Mouse (Mus musculus): Measurements from ENCODE around the gene Mical2.

Gene Mical2

DNA sequence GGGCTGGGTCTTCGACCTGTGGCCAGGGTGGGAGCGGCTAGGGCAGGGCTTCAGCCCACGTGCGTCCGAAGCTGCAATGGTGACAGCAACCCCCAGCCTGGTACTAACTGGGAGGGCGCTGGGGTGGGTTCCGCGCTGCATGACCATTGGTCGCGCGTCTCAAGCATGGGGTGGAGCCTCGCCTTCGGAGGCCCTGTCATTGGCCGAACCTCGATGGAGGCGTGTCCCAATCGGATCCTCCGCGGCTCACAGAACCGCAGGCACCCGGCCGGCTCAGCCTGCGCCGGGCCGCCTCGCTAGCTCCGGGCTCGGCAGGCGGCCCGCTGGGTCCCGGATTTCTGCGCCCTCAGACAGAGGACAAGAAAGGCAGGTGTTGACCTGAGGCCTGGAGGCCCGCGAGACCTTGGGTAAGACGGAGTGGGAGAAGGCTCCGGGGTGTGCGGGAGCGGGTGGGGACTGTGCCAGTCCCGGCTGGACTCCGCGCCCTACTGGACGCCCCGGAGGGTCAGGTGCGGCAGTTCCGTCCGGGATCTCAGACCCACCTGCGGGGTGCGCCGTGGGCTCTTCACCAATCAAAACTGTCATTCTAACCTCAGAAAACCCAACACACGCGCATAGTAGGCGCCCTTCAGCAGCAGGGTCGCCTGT, at the start of gene Mical2:
TSS of gene Mical2 (plus strand) at position 242 of the 648 bp plus-strand sequence.
- peak; percentile 65 for DNase-seq (ENCODE audit: low read depth, low spot score)

DNA sequence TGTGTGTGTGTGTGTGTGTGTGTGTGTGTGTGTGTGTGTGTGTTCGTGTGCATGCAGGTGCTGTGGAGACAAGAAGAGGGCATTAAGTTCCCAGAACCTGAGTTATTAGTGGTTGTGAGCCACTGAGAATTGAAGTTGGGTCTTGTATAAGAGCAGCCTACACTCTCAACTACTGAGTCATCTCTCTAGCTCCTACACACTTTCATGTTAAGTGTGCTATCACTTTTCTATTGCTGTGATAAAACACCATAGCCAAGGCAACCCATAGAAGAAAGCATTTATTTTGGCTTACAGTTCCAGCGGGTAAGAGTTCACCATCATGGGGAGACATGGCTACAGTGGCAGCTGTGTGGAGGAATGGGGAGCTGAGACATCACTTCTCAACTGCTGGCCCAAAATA, 49.0 kb upstream of the Mical2 start:
- no peak for DNase-seq (ENCODE audit: low read depth, low spot score)

DNA sequence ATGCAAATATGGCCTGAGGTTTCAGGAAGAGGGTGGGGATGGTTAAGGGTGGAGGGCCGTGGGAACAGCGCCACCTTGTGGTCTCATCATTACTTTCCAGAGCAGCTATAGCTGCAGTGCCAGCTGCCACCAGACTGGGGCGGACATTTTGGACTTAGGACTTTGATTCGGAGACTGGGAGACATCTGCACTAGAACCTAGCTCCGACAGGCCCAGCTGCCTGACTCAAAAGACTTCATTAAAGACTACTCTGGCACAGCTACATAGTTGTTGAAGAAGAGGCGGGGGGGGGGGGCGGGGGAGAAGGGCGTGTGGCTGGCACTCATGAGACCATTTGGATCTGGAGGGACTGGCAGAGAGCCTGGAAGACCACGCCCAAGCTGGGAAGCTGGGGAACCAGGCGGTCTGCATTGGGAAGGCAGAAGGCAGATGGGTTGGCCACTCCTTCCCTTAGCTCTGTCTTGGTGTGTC, 45.4 kb upstream of the Mical2 start:
- DNase-seq (ENCODE audit: low read depth, low spot score) = peak; percentile 68

DNA sequence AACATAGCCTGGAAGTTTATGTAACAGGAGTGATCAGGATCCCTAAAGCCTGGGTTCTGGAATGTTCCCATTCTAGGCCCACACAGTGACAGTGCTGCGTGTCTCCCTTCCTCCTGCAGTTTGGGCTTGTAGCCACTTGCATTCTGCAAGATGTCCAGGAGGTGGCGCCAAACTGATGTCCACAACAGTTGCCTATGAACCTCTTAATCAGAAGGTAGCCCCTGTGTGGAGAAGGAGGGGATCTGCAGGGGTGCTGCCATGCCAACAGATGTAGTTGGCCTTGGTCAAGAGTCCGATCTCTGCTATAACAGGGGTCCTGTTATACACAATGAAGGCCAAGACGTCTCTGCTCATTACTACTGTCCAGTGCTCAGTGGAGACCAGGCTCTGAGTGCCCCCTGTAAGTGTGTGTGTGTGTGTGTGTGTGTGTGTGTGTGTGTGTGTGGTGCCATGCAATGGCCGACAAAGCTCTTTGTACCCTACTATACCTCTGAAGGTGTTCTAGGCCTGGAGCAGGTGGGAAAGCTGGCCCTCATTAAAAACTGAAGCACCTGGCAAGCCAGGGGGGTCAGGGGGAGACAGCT, 42.3 kb upstream of the Mical2 start:
- peak; percentile 66 for DNase-seq (ENCODE audit: low read depth, low spot score)

DNA sequence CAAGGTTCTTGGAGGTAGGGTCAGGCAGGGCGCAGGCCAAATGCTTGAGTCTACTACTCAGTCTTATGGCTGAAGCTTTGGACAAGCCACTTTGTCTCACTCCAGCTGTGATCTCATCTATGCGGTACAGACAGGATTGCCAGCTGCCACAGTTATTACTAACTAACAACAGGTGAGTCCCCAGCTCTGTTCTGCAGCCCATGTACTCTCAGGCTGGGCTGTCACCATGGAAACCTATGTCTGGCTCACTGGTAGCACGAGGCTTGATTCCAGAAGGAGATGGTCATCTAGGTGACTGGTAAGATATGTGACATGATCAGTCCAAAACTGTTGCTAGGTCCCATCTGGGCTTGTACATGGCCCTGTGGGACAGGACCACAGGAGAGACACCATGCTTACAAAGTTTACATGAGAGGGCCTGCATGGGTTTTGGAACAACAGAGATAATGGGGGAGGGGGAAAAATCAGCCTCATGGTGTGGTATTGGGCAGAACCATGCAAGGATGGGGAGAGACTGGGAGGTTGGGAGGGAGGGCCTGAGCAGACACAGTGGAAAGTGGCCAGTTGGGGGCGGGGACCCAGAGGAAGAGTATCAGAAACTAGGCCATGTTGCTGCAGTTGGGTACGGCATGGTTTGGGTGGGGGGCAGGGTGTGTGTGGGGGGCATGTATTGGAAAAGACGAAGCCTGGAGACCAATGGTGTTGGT, 41.0 kb upstream of the Mical2 start:
- DNase-seq (ENCODE audit: low read depth, low spot score) = no peak

DNA sequence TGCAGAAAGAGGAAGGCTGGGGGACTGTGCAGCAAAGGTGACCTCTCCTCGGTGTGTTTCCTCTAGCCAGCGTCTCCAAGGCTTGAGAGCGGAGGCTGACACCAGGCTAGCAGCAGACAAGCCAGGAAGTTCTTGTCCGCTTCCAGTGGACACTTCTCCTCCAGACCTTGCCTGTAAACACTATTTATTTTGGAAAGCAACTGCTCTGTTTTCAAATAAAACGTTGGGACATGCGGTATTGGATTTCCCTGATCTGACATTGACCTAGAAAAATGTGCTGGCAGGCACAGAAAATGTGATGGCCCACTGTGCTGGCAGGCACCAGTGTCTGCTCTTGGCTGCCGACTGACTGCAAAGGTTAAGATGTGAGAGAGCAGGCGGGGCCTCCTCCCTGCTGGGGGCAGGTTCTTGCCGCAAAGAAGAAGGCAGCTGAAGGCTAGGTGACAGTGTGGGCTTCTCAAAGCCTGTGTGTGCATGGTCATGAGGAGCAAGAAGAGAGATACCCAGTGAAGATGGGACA, 40.4 kb upstream of the Mical2 start:
- no peak for DNase-seq (ENCODE audit: low read depth, low spot score)

DNA sequence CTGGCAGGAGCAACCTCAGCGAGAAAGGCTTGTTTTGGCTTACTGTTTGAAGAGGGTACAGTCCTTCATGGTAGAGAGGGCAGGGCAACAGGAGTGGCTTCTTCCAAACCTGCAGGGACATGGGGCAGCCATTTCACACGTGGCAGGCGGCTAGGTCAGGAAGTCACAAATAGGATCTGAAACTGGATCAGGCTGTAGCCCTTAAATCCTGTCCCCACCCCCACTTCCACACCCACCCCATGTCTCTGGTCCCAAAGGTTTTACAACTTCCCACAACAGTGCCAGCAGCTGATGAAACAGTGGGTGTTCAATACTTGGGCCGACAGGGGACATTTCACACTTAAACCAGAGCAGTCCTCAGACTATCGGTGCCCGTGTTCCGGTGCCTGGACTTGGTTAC, 38.8 kb upstream of the Mical2 start:
- no peak for DNase-seq (ENCODE audit: low read depth, low spot score)

DNA sequence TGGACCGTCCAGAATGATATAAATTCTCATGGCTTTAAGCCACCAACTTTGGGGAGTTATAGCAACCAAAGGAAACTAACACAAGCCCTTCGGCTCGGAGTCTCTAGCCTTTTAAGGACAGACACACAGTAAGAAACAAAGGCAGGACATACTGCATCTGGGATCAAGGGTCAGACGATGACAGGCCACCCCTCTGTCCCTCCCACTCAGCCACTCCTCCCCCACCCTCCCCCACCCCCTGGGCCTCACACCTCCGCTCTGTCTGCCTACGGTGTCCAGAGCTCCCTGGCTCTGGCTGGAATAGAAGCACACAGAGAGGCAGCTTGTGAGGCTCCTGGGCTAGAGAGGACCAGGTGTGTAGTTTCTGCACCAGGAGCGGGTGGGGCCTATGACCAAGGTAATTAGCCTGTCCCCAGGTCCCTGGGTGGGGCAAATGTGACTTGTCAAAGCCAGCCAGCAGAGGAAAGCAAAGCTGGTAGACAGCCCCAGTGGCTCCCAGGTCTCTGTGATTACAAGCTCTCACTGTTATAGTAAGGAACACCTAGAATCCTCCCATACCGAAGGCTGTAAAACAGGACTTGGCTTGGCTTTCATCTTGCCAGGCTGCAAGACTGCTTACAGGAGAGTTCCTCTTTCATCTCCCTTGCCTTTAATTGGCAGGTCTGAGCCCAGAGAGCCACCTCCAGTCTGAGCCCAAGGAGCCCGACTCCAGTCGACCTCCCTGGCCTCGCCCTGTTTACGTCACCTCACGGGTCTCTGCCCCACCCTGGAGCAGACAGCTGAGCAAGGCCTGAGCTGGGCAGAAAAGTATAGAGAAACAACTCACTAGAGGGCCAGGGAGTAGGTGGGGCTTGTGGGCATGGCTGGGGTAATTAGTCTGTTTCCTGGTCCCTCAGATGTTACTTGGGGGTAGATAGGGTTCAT, 37.9 kb upstream of the Mical2 start:
- no peak for DNase-seq (ENCODE audit: low read depth, low spot score)

DNA sequence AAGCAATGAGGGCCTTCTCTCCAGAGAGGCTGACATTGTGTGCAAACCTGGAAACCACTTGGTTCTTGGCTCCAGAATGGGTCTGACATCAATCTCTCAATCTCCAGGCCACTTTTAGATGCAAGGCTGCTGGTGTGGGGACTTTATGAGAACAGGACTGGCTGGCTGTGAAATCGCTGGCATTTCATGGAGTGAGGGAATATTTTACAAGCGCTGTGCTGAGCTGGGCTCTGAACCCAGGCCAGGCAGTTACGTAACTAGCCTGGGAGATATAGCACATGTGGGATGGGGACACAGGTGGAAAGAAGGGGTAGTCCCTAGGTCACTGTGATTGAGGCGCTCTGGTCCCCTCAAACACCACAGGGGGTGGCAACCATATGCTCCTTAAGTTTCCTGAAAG, 33.4 kb upstream of the Mical2 start:
- no peak for DNase-seq (ENCODE audit: low read depth, low spot score)

DNA sequence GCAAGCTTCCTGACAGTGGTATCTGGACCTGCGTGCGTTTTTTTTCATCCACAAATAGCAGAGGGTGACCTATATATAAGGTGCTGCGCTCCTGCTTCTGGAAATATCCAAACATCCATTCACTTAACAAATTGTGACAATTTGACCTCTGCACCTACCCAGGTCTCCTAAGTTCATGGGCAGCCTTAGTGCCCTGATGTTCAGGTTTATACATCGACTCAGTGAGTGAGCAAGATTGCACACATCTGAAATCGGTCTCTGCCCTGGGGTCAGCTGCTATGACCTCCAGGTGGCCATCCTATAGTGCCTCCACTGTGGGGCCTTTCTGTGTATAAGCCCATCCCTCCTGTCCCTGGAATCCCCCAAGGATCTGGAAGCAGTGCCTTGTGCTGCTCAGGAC, 32.9 kb upstream of the Mical2 start:
- DNase-seq (ENCODE audit: low read depth, low spot score) = no peak

DNA sequence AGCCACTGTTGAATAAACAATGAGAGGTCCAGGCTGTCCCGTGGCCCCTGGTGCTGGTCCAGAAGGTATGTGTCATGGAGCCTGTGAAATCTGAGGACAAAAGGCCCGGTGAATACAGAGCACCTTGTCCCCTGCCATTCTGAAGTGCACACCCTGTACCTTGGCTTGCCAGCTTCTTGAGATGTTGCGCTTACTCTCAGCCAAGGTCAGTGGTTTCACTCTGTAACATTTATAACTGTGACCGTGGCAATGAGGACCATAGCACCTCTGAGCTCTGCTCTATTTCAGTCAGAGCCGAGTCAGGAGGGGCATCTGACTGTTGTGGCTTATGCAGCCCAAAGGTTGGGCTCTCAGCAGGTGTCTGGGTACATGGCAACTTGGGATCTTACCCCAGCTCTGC, 31.4 kb upstream of the Mical2 start:
- DNase-seq (ENCODE audit: low read depth, low spot score) = no peak

DNA sequence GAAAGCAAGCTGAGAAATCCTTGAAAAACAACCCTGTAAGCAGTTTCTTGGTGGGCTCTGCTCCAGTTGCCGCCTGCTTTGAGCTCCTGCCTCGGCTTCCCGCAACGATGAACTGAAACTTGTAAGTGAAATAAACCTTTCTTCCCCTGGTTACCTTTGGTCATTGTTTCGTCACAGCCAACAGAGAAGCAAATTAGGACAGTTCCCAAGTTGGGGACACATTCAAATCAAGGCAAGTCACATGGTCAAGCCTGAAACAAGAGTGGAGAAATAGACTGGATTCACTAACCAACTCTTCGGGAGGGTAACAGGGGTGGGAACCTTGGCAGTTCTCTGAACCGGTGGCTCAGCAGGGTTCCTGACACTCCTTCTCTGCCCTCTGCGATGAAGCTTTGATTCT, 28.2 kb upstream of the Mical2 start:
- DNase-seq (ENCODE audit: low read depth, low spot score) = no peak

DNA sequence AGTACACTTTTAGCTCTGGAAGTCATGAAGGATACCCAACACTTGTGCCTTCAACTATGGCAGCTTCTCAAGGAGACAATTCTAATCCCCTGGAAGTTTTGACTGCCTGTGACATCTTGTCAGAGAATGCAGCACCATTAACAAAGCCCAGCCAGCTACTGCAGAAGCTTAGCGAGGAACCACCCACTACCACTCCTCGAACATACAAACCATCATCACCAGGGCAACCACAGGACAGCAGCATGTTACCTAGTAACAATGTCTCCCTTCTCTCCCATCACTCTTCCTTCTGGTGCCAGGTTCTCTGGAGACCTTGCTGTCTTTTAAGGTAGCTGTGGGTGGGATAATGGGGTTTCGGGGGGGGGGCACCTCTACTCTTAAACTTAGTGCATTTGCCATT, 26.3 kb upstream of the Mical2 start:
- DNase-seq (ENCODE audit: low read depth, low spot score) = no peak

DNA sequence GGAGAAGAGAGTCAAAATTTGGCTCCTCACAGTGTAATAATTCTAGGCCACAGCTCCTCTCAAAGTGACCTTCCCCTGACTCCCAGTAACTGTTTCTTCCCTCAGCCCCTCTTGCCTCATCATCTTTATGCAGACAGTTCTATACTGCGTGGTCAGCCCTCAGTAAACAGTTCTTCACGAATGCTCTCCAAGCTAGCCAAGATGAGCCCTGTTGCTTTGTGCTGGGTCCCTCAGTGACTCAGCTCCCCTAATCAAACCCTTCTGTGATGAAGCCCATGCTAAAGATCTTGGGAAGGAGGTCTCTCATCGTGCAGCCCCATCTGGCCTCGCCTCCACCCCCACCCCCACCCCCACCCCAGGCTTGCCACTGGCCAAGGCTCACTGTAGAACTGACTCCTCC, 24.9 kb upstream of the Mical2 start:
- DNase-seq (ENCODE audit: low read depth, low spot score) = no peak

DNA sequence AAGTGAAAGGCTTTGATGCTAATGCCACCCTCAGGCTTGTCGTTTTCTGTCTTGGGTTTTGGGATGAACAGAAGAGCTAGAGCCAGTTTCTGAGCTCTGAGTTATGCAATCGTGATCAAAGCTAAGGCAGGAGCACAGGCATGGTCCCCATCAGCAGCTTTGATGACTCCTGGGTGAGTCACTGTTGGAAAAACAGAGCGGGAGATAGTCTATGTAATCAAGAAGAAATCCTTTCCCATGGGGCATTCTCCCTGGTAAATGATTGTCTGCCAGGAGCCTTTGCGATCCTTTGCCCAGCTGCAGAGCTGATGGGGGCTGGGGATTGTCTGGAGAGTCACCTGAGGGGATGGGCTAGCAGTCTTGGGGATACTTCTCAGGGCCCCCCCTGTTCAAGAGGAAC, 23.5 kb upstream of the Mical2 start:
- DNase-seq (ENCODE audit: low read depth, low spot score) = no peak

DNA sequence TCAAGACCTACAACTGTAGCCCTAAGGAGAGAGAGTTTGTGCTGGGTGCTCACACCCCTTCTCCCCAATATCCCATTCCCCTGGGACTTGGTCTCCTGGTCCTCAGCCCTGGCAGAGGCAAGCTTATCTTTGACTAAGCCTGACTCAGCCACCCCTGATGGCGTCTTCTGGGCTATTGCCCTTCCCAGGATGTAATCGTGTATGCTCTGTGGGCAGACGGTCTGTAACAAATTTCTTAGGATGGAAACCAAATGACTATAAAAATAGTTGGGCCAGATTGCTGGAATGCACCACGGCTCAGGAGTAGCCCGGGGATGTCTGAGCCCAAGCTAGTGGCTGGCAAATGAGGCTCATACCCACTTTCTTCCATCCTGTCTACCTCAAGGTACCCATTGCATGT, 22.8 kb upstream of the Mical2 start:
- no peak for DNase-seq (ENCODE audit: low read depth, low spot score)

DNA sequence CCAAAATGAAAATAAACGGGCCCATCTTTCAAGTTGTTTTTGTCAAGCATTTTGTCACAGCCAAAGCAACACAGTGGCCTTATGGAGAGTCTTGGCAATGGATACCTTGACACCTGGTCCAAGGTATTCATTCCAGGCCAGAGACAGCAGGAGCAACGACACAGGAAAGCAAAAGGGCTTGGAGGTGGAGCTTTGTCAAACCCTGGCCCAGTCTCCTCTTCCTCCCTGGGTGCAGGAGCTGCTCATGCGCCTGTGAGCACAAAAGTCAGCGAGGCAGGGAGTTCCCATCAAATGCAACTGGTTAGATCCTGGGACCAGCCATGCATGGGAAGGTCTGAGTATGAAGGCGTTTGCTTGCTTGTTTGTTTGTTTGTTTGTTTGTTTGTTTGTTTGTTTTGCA, 21.7 kb upstream of the Mical2 start:
- no peak for DNase-seq (ENCODE audit: low read depth, low spot score)

DNA sequence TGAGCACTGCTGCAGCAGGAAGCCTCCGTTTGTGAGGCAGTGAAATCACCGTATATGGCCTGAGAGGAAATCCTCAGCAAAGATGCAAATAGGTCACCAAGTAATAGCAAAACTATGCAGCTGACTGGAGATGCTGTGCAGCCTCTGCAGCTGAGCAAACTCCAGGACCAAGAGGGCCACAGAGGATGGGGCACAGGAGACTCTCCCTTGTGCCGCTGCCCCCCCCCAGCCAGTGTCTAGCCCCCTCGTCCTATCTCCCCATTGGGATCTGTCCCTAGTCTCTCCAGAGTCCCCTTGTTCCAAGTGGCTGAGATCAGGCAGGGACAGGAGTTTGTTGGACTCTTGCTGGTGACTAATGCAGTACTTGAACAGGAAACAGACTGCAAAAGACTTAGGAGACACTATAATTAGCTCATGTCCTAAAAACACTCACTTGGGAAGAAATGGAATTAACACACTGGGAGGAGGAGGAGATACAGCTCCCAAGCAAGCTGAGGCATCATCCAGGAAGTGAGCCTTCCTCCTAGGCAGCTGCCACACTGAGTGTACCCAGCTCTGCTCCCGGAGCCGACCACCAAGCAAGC, 21.2 kb upstream of the Mical2 start:
- no peak for DNase-seq (ENCODE audit: low read depth, low spot score)

DNA sequence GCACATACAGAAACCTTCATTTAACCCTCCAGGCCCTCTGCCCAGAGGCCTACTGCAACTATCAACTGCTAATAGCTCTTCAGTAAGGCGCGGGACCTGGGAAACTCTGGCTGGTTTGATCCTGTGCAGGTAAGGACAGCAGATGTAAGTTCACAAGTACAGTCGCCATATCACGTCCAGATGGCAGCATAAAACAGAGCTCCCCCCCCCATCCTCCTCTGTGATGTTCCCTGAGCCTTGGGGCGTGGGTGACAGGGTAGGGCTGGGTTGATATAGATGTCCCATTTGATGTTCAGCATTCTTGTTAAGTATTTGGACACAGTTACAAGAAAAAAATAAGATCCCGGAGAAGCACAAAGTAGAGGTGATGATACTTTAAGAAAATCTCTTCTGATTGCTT, 20.1 kb upstream of the Mical2 start:
- no peak for DNase-seq (ENCODE audit: low read depth, low spot score)

DNA sequence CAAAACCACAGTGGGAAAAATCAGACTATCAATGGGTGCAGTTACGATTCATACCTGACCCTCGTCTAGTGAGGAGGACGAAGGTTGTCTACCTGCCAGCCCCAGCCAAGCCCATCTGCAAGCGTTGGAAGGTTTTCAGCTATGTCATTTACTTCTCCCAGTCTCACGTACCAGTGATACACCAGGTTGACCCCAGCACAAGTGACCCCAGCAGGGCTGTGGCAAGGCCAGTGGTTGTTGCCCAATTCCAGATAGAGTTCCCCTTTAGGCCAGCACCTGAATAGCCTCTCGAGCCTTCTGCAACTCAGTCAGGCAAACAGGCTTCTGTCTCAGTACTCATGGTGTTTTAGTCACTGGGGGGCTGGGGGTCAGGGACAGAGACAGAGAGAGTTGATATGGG, 17.9 kb upstream of the Mical2 start:
- no peak for DNase-seq (ENCODE audit: low read depth, low spot score)

Data from WW6 (cell line).